Mouse (Mus musculus) embryo, embryonic 10.5 days (tissue): ENCODE results near the gene Zranb1.

Experiments used
- DNase-seq: peaks from one replicate; pipeline ENCODE4 v3.0.0-alpha.2; 2015; ENCODE audit warnings: low spot score

The Zranb1 gene

GRCm38 (mm10) chr7:132927201-132927600, 3.7 kb upstream of the Zranb1 start:
- DNase-seq = no peak

GRCm38 (mm10) chr7:132930055-132930454, 887 bp upstream of the Zranb1 start:
- DNase-seq = peak; percentile 14

GRCm38 (mm10) chr7:132931560-132932351, 814 bp downstream of the Zranb1 start:
- DNase-seq = peak; percentile 57

GRCm38 (mm10) chr7:132933331-132933730, 2.4 kb downstream of the Zranb1 start:
- no peak for DNase-seq

GRCm38 (mm10) chr7:132934743-132935142, 3.8 kb downstream of the Zranb1 start:
- DNase-seq = no peak

GRCm38 (mm10) chr7:132939118-132939517, 8.2 kb downstream of the Zranb1 start:
- DNase-seq = no peak

- no peak for DNase-seq
Measured at GRCm38 (mm10) chr7:132940569-132940968, 9.6 kb downstream of the Zranb1 start.

GRCm38 (mm10) chr7:132949968-132950367, 19.0 kb downstream of the Zranb1 start:
- DNase-seq = no peak

- no peak for DNase-seq
Measured at GRCm38 (mm10) chr7:132950613-132951012, 19.7 kb downstream of the Zranb1 start.

- no peak for DNase-seq
Measured at GRCm38 (mm10) chr7:132964395-132964794, 33.5 kb downstream of the Zranb1 start.

GRCm38 (mm10) chr7:132965707-132966106, 34.8 kb downstream of the Zranb1 start:
- DNase-seq = no peak

- DNase-seq = no peak
Measured at GRCm38 (mm10) chr7:132972079-132972478, 41.1 kb downstream of the Zranb1 start.

GRCm38 (mm10) chr7:132976079-132976478, 45.1 kb downstream of the Zranb1 start:
- no peak for DNase-seq

- DNase-seq = no peak
Measured at GRCm38 (mm10) chr7:132977981-132978380, 47.0 kb downstream of the Zranb1 start.

GRCm38 (mm10) chr7:132982639-132983038, 51.7 kb downstream of the Zranb1 start:
- DNase-seq = peak; percentile 27

GRCm38 (mm10) chr7:132989839-132990238, 58.9 kb downstream of the Zranb1 start:
- no peak for DNase-seq

- no peak for DNase-seq
Measured at GRCm38 (mm10) chr7:132991240-132991900, 60.4 kb downstream of the Zranb1 start.

GRCm38 (mm10) chr7:132992967-132993615, 62.1 kb downstream of the Zranb1 start:
- DNase-seq = no peak

GRCm38 (mm10) chr7:132994120-132994519, 63.2 kb downstream of the Zranb1 start:
- DNase-seq = no peak

- no peak for DNase-seq
Measured at GRCm38 (mm10) chr7:132994628-132995191, 63.8 kb downstream of the Zranb1 start.

- peak; percentile 27 for DNase-seq
Measured at GRCm38 (mm10) chr7:132996391-132996790, 65.4 kb downstream of the Zranb1 start.

GRCm38 (mm10) chr7:132998639-132999038, 67.7 kb downstream of the Zranb1 start:
- DNase-seq = no peak

GRCm38 (mm10) chr7:132999061-132999460, 68.1 kb downstream of the Zranb1 start:
- no peak for DNase-seq
